Mouse (Mus musculus) layer of hippocampus, adult 9-11 months (tissue): ENCODE results near the gene Casq2.

Experiments
- DNase-seq: peaks from one replicate; pipeline ENCODE4 v3.0.0; 2022

The Casq2 gene

DNA sequence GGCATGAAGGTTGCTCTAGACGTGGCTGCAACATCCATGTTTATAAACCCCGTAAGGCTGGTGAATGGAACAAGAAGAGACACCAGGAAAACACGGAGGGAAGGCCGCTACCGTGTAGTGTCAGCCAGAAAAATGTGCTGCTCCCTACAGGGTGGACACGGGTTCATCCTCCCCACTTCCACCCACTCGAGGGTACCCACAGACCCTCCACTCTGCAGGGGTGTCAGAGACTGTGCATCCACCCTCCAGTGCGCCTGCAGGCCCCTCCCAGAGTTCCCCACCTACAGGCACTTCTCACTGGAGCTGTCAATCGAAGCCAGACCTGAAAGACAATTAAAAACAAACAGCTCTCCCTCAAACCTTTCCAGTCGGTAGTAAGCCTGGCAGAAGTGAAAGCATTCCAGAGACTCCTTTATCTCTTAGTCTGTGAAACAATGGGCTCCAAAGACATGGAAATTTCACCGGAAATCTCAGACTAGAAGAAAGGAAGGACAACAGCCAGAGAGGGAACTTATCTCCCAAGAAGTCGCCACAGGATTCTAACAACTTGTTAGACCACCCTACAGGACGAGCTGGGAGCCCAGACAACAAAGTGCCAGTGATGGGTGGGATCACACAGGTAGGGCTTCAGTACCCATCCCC is 2.5 kb upstream of the Casq2 start:
- DNase-seq = no peak

DNA sequence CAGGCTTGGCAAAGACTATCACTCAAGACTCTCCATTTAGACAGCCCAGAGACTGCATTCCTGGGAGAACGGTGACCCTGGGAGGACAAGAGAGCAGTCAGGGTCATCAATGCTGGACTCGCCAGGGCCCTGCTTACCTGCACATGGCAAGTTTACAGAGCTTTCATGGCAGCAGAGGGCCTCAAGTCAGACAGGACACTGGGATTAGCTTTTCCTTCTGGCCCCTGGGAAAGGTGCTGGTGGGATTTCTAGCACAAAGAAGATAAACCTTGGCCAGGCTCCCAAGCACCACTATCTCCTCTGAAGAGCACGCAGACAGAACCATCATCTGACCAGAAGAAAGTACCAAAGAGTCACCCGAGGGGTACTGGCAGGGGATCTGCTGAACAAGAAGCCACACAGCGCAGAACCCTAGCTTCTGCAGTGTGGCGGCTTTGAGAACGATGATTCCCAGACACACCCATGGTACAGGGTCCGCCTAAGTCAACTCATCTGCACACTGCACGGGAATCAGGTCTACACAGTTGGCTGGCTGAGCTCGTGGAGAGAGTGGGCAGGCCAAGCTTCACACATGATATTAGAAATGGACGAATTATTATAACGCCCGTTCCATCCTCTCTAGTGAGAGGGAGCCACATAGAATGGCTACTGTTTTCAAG is 1.3 kb upstream of the Casq2 start:
- DNase-seq = no peak

DNA sequence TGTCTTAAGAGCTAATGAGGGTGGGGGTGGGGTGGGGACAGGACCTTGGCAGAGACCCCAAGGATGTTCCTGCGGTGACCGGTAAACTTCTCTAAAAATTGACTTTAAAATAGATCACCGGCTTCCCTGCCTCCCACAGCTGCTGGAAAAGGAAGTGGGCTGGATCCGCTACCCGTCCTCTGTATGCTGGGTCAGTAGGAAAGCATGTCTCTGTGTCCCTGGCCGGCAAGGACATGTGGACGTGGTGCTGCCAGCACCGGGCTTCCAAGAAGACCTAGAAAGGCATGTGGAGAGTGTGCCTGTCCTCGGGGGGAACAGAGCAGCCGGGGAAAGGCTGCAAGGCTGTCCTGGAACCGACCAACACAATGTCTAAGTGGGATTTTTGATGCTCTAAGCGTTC is 496 bp upstream of the Casq2 start:
- no peak for DNase-seq

DNA sequence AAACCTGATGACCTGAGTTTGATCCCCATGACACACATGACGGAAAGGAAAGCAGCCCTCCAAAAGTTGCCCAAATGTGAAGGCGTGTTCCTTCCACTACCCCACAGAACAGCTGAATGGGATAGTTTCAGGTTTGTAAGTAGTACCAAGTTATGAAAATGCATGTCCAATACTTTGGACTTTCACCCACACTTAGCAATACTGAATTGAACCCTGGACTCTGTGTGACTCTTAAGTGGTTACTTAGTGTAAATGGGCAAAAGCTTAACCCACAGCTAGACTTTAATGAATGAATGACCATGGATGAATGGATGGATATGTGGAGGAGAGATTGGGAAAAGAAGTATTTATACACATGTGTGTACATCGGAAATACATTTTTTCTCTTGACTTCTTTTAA is 8.6 kb downstream of the Casq2 start:
- DNase-seq = no peak

DNA sequence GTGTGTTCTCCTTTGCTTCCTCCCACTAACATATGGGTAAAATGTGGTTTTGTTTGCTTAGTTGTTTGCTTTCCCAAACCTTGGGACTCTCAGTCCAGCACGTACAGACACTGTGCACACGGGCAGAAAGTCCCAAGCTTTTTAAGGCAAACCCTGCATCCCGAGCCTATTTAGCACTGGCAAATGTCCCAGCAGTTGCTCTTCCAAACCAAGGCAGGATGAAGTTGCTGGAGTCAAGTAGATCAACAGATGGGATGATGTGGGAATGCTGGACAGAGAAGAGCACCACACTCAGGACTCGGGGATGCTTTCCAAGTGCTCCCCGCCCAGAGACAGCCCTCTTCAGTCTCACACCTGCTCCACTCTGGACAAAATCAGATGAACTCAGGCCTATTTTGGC is 9.2 kb downstream of the Casq2 start:
- DNase-seq = no peak

DNA sequence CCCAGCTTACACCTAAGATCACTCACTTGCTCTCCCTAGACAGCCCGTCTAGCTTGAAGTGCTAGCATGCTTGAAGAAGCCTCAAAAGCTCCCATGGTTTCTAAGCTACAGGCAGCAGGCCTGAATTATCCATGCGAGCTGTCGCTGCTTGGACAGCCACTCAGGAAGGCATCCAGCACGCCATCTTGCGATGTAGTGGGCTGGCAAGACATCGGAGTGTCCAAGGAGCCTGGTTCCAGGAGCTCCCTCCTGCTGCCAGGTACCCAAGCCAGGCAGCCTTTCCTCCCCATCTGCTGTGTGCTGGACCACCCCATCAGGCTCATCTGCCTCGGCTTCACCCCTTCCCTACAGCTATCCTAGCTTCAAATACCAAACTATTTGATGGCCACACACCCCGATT is 10.2 kb downstream of the Casq2 start:
- DNase-seq = no peak

DNA sequence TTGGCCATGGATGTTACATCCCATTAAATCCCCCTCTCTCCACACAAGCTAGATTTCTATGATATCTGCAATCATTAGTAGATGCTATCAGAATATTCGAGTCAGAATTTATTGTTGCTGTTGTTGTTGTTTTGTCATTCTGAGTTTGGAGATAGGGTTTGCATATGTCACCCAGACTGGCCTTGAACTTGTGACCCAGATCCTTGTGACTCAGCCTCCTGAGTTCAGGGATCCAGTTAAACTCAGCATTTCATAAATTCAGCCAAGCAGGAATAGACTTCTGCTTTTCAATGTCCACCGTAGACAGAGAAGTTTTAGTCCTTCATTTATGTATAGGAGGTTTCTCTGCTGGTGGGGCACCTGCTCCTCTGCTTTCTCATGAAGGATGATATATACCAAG is 10.8 kb downstream of the Casq2 start:
- DNase-seq = no peak

DNA sequence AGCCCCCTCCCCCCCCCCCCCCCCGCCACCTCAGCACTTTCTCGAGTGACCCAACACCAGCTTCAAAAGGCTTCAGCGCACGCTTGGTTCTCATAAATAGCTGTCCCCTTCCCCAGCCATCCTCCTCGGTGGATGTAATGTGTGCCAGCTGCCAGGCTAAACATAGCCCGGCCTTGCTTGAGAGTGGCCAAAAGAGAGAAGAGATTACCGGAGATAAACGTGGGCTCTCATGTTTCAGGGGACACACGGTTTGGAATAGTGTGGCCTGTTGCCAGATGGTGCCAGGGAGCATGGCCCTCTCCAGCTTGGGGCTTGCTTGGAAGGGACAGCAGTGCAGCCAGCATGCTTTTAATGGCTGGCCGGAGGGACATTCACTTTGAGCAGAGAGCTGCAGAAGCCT is 13.0 kb downstream of the Casq2 start:
- DNase-seq = no peak

DNA sequence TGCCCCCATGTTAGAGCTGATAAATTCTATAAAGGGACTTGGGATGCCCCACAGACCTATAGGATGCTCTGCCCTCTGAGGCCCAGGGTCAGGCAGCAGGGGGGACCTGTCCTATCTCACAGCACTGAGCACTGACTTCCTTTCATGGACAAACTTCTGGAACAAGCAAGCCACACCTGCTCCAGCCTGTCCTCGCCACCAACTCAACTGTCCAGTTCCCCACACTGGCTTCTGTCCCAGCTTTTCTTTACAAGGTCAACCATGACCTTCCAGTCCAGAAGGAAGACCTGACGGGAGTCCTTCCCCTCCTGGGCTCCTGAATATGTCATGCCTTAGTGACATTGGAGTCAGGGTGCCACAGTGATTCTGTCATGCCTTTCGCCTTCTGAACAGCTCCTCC is 13.6 kb downstream of the Casq2 start:
- no peak for DNase-seq

DNA sequence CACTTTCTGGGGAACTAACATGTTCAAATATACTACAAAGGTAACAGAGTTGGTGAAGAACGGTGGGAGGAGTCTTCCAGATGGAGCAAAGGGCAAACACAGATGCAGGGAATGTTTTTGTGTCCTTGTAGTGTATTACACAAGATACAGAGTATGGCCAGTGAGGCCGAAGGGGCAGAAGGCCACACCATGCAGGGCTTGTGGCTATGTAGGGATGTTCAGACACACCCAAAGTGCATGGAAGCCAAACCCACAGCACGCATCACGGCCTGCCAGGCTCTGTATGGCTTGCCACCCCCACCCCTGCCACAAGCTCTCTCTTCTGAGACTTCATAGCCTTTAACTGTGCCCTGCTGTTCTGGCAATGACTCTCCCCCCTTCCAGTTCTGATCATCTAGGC is 15.2 kb downstream of the Casq2 start:
- DNase-seq = no peak

DNA sequence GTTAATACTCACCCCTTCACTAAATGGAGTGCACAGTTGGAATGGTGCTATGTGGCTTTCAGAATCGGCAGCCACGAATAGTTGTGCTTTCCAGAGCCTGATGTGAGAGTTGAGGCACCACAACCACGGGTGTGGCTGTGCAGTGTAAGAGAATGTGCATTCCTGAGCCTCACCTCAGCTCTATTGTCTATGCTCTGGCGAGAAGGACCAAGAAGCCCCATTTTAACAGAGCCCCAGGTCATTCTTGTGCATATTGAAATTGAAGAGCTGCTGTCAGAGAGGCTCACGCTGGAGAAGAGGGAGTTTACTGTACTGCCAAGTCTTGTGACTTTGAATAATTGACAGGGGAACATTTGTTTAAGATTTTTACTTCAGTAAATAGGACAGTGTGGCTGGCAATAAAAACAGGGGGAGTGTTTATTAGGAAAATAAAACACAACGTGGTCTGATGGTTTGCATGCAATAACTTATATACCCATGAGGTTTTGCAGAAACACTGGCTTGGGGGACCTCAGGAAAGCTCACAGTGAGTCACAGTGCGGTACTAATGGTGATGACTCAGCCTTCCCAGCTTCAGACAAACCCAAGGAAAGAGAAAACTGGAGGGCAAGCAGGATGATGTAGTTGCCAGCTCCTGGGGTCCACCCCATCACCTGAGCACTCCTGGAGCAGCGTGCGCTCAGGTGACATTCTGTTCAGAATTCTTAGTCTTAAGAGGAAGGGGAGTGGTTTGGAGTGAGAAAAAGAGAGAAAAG is 17.8 kb downstream of the Casq2 start:
- no peak for DNase-seq

DNA sequence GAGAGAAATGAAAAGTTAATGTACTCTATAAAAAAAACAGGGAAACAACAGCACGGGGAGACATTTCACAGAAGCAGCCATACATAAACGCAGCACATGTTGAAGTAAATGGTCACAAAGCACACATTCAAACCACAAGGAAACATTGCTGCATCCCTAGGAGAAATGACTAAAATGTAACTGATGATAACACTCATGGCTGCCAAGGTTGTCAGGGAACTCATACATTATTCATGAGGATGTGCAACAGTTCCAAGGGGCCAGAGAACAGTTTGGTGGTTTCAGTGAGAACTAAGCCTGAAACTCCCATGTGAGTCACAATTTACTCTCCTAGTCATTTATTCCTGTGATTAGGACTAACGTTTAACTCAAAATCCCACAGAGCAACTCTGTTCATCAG is 22.0 kb downstream of the Casq2 start:
- DNase-seq = no peak

DNA sequence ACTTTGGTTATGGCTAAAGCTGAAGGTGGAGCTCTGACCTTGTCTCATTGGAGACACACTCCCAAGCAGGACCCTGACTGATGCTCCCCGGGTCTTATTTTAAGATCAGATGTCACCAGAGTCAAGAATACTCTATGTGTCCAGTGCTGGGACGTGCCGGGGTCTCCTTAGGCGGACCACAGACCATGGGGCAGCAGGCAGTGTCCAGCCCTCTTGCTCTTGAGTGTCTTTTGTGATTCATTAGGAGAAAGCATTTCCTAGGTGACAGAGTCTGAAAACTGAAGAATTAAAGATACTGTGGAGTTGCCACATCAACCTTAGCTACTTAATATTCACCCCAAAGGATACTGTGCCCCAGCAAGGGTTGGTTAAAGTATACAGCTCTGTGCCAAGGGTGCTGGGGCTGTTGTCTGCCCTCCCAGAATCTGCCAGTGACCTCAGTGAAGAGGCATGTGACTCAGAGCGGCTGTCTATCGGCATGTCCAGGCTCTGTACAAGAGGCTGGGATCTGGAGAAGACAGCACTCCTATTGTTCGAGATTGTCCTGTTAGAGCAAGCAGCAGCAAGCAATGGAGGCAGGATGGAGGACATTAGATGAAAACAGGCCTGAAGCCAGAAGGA is 25.9 kb downstream of the Casq2 start:
- peak; percentile 9 for DNase-seq

DNA sequence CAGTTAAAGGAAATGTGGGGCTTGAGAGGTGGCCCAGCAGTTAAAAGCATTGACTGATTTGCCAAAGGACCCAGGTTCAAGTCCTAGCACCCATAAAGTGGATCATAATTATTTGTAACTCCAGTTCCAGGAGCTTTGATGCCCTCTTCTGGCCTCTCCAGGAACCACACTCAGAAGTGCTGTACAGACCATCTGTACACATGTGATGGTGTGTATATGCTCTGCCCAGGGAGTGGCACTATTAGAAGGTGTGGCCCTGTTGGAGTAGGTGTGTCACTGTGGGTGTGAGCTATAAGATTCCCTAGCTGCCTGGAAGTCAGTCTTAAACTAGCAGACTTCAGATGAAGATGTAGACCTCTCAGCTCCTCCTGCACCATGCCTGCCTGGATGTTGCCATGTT is 34.7 kb downstream of the Casq2 start:
- no peak for DNase-seq

DNA sequence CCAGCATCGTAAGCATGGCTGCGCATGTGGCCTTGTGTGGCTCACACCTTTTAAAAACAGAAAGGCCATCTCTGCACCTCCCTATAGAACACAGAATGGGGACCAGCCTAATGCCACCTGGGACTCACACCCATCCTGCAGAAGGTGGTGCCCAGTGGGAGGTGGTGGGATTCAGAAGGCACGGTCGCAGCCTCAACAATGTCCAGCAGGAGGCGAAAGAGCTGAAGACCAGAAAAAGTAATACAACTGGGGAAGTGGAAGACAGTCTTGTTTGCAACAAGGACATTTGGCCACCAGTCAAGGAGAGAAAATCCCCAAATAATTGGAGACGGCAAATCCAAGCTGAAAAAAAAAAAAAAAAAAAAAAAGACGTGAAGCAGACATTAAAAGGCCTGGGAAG is 35.8 kb downstream of the Casq2 start:
- no peak for DNase-seq

DNA sequence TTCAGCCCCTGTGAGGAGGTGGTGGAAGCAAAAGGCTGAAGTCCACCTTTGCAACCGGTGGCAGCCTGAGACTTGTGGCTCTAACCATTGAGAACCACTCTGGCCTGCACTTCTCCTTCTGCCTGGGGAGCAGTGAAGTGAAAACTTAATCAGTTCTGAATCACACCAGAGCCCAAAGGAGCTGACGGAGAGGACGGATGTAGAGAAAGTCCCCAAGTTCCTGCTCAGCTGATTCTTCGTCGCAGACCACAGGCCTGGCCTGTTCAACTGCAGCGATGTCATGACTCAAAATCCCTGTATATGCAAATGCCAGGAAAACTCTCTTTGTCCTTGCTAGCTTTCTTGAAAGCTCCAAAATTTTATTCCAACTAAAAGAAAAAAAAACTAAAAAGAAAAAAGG is 37.4 kb downstream of the Casq2 start:
- DNase-seq = no peak

DNA sequence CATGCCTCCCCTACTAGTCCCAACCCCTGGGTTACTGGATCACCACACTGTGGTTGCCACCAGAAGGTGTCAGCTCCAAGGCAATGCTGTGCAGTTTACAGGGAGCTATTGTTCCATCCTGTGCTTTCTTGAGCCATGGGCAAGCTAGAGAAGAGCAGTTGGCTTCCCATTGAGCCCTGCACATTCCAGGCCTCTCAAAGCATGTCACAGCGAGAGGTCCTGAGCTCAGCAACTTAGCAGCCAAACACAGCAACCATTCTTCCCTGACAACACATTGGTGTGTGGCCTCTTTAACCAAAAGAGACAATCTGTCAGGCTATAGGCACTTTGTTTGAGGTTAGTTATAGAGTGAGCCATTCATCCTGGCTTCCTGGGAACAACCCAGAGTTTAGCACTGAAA is 39.3 kb downstream of the Casq2 start:
- no peak for DNase-seq

DNA sequence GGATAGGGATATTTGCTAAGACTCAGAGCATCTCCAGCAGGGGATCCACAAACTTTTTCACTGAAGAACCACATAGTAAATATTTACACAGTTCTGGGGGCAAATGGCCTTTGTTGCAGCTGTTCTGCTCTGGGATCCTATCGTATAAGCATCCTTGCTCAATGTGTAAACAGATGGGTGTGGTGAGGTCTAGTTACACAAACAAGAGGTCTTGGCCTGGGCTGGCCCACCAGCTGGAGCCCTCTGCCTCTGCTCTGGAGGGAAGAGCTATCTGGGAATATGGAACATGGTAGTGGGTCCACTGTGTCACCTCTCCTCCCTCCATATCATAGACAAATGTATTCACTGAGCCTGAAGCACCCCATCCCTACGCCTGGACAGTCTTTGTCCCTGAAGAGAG is 40.9 kb downstream of the Casq2 start:
- DNase-seq = no peak

DNA sequence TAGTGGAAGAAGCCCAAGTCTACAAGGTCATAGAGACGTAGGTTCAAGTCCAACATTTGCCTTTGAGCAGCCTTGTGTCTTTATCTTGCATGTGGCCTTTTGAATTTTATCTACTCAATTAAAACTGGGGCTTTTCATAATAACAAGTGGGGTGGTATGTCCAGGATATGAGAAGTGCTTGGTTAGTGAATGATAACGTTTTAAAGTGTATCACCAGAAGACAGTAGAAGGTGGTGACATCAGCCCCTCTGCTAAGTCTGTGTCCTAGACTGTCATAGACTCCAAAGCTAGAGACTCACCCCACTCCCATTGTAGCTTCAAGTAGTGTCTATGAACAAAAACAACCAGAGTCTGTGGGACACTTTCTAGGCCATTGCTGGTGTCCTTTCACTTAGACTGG is 42.0 kb downstream of the Casq2 start:
- DNase-seq = no peak

DNA sequence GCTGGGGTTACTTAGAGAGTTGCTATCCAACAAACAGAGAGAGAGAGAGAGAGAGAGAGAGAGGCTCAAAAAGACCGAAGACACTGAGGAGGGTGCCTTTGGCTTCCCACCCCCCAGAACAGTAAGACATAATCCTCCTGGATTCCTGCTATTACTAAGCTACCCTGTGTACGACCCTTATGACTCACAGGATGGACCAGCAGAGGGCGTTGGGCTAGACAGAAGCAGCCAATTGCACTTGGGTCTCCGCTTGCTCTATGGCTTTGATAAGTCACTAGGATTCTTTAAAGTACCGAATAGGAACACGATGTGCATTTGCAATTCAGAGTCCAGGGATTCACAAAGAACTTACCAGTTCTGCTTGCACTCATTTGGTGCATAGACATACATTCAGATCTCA is 44.3 kb downstream of the Casq2 start:
- no peak for DNase-seq

DNA sequence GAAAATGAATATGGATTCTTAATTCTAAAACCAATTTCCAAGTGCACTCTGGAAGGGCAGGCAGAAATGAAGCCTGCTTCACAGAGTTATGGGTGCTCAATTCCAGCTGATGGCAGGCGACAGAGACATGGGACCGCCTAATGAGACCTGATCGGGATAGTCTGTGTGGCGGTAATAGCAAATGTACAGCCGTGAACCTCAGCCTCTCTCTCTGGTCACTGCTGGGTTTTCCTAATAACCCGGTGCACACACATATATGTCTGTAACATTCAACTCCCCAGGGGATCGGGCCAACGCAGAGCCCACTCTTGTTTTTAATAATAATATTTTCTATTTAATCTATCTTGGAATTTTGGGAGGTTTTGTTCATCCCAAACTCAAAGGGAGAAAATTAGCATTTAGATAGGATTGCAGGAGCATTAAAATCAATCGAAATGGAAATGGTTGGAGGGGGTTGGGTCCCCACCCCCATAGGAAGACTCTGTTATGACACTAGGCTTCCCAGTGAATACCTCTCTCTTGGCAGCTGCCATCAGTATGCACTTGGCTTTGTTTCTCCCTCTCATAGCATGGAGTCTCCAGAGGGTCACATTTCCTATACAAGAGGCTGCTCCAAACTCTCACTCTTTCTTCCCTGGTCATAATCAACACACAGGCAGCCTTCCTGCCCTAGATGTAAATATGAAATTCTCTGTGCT is 45.6 kb downstream of the Casq2 start:
- DNase-seq = no peak

DNA sequence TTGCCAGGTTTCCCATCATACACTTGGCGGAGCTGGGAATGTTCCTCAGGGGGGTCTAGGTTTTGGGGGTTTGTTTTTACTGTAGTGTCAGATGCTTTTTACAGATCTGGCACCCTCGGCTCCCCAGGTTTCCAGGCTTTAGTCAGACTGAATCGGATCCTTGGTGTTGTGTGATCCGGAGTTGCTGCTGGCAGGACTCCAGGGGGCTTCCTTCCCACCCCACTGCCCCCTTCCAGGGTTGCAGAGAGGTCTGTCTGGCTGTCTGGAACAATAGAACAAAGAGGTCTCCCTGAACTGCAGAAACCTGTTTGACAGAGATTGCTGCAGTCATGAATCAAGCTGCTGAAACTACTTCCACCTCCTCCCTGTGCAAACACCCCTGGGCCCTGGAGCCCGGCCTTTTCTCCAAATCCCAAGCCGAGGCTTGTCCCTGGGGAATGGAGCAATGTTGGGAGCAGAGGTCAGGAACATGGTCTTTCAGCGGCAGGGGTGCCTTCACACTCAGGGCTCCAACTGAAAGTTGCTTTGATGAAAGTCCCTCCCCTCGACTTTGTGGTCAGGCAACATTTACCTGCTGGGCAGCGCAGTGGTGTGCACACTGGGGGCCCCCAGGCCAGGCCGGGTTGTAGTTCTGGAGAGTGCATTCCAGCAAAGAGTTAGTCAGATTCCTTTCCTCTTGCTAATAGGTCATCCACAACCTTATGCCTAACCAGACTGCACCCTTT is 49.3 kb downstream of the Casq2 start:
- no peak for DNase-seq

DNA sequence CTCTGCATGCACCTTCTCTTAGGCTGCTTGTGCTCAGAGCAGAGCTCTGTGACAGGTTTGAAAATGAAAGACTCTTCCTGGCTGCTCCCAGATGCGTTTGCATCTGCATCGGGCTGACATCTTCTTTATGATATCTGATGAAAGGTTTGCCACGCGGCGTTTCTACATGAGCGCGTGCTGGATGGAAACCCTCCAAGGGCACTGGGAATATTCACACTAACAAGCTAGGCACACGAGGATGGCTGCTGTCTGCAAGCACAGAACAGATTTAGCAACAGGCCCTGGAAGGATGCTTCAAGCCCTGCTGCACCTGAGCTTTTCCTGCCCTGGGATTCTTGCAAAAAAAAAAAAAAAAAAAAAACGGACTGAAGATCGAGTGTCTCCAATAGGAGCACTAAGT is 50.9 kb downstream of the Casq2 start:
- no peak for DNase-seq
